Mouse (Mus musculus) lung, postnatal 4 days (tissue): ENCODE results near the gene Shisa9.

Source experiments
- DNase-seq, 2 experiments: peaks; one replicate each; pipeline ENCODE4 v3.0.0; 2021

Shisa9 gene

DNA sequence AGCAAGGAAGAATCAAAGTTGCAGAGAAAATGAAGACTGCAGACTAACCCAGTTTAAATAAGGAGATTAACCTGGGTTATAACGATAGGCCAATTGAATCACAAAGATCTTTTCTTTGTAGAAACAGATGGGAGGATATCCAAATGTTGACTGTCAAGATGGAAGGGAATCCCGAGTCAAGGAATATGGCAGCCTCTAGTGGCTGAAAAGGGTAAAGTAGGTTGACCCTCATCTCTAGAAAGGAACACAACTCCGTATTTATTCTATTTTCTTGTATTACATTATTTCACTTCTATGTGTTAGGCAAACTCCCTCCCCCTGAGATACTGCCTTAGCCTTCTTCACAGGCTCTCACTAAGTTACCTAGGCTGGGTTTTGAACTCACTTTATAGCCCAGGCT is 217.3 kb downstream of the Shisa9 start:
- DNase-seq: peak in 1 of 2 experiments; percentile 6

- no peak for DNase-seq
These were observed 218.2 kb downstream of the Shisa9 start for GRCm38 (mm10) chr16:12202151-12202550.

DNA sequence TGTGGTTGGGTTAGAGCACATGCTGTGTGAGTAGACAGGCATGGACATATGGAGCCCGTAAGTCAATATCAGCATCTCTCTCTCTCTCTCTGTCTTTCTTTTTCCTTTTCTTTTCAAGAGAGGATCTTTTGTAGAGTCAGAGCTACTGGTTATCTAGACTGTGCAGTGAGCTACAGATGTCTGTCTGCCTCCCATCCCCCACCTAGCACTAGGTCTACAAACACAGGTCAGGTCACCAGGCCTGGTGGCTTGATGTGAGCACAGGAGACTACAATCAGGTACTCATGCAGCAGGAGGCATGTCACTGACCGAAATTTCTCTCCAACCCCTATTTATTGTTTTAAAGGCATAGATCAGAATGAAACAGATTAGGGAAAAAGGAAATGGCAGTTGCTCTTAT is 219.1 kb downstream of the Shisa9 start:
- DNase-seq: no peak

DNA sequence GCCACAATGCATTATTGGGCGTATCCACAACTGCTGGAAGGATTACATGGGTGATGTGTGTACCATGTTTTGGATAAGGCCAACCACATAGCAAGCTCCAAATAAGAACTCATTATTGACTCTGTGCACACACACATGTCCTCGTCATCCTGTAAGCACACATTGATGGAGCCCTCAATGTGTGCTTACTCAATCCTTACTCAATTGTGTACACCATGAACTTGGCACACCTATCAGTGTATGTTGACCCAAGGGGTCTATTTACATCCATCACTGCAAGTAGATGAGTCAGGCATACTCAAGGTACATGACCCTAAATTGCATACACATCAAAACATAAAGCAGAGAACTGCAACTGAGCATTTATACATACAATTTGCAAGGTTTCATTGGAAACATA is 220.5 kb downstream of the Shisa9 start:
- DNase-seq: no peak

- DNase-seq: no peak
These were observed 222.6 kb downstream of the Shisa9 start for GRCm38 (mm10) chr16:12206421-12206950.

DNA sequence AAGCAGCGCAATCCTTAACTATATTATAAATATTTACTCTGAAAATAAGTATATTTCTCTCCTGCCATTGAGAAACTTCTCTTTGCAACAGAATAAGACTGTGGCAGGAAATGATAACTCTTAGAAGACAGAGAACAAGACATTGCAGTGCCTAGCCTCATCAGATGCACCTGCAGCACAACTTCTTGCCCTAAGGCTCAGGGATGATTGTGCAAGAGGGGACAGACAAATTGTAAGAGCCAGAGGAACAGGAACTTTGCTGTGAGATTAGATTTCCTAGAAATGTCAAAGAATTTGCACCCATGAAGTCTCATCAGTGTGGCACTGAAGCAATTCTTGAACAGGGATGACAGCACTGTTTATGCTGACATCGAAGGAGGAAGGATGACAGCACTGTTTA is 223.0 kb downstream of the Shisa9 start:
- DNase-seq: no peak

DNA sequence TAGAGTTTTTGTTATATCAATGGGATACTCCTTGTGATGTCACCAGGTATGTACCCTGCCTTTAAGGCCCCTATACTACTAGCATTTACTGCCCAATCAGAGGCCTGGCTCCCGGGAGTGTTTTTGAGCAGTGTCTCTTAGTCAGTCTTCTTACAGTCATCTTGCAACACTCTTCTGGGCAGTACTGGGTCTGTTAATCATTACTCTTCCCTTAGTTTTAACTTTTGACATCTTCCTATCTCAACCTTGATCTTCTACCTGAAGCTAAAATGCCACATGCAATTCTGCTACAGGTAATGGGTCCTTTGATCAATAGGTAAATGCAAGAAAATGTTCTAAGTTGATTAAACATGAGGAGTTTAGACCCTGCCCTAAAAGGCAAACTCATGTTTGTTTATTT is 225.4 kb downstream of the Shisa9 start:
- no peak for DNase-seq

DNA sequence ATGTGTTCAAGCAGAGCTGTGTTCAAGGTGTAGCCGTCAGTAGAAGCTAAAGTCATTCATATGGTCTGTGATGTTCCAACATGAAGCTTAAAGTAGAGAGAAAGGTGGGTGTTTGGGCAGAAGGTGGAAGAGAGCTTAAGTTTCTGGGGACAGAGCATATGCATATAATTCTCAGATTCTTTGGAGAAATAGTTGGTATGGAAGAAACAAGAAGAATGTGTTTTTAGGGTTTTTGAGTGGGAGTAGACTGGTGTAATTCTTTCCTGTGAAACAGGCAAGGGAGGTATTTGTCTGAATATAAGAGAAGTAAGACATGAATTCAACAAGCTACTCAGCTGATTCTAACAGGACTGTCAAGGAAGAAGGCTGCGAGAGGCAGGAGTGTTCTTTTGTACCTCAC is 225.9 kb downstream of the Shisa9 start:
- no peak for DNase-seq

DNA sequence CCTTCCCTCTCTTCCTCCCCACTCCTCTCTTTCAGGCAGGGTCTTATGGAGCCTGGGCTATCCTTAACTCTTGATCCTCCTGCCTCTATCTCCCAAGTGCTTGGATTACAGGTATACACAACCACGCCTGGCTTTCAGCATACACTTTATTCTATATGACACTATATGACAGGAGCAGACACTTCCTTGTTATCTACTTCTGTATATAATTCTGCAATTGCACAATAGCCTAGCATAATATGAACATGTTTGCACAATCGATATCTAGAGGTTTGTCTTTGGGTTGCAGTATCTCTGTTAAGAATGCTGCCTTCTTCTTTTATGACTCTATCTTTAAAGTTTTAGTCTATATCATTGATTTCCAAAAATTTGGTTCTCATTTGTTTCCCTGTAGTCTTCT is 230.1 kb downstream of the Shisa9 start:
- no peak for DNase-seq

GRCm38 (mm10) chr16:12217289-12218150 is 233.6 kb downstream of the Shisa9 start:
- no peak for DNase-seq

GRCm38 (mm10) chr16:12218151-12218532 is 234.2 kb downstream of the Shisa9 start:
- DNase-seq: no peak

GRCm38 (mm10) chr16:12219821-12220220 is 235.9 kb downstream of the Shisa9 start:
- DNase-seq: no peak

- no peak for DNase-seq
These were observed 239.6 kb downstream of the Shisa9 start for GRCm38 (mm10) chr16:12223537-12223936.

DNA sequence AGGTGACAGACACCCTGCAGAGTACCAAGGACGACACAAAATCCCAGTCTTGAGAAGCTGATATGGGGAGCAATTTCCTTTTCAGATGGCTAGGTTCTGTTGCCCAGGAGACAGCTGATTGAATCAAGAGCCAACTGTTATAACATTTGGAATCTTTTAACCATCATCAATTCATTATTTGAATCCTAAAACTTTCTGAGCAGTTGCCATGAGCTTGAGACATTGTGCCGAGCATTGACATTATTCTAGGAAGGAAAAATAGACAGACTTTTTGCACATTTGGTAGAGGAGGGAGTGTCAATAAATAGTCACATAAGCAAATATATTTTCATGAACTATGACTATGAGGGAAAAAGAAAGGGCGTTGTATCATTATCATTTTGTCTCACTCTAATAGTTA is 243.0 kb downstream of the Shisa9 start:
- DNase-seq: no peak

- peak; percentile 45 to 67 for DNase-seq
These were observed 249.4 kb downstream of the Shisa9 start for GRCm38 (mm10) chr16:12233288-12233687.

DNA sequence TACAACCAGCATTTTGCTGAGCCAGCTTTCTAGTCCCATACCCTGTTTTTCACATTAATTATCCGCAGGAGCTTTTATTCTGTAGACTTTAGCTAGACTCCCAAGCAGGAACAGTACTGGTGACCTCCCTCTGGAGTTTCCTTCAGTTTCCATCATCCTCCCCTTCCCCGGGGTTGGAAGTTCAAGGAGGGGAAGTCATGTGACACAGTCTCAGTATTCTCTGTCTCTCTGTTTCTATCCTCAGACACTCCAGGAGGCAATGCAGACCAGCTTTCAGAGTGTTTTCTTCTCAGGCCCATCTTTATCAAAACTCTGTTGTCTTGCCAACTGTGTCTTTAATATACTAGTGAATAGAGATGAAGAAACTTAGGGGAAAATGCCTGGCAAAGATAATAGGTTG is 250.4 kb downstream of the Shisa9 start:
- DNase-seq: peak; percentile 6 to 19

DNA sequence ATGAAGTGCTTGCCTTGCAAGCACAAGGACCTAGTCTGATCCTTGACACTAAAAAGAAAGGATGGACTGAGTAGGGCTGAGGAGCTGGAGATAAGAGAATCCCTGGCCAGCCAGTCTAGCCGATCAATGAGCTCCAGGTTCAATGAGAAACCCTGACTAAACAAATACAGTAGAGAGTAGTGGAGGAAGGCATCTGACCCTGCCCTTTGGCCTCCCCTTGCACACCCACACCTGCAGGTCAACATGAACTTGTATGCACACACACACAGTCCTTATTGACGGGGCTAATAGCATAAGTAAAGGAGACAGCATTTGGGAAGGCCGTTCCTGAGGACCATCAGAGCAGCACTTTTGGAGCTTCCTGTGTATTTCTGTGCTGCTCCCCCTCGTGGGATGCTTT is 254.7 kb downstream of the Shisa9 start:
- no peak for DNase-seq

GRCm38 (mm10) chr16:12259361-12259760 is 275.4 kb downstream of the Shisa9 start:
- no peak for DNase-seq

DNA sequence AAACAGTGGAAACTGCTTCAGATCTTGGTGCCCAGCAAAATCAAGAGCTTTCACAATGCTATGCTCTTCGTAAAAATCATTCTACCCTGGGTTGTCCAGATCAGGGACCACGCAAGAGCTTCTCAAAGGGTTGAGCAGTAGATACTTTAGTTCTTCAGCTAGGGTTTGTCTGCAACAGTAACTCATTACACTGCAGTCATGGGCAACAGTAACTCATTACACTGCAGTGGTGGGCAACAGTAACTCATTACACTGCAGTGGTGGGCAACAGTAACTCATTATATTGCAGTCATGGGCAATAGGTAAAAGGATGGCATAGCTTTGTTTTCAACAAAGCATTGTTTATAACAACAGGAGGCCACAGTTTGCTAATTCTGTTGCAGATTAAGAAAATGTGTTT is 281.9 kb downstream of the Shisa9 start:
- no peak for DNase-seq

DNA sequence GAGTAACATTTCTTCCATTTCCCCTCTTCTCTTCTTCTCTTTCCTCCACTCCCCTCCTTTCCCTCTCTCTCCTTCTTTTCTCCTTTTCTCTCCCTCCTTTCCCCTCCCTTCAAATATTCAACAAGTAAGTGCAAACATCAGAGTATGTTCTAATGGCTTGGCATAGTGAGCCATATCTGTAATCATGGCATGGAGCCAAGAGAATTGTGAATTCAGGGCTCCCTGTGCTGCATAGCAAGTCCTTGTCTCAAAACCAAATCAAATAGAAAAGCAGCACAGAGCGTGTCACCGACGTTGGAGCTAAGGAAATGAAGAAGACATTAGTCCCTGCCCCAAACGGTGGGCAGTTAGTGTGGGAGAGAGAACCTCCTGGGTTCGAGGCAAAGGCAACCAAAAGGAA is 316.6 kb downstream of the Shisa9 start:
- no peak for DNase-seq

GRCm38 (mm10) chr16:12303420-12303819 is 319.5 kb downstream of the Shisa9 start:
- no peak for DNase-seq

DNA sequence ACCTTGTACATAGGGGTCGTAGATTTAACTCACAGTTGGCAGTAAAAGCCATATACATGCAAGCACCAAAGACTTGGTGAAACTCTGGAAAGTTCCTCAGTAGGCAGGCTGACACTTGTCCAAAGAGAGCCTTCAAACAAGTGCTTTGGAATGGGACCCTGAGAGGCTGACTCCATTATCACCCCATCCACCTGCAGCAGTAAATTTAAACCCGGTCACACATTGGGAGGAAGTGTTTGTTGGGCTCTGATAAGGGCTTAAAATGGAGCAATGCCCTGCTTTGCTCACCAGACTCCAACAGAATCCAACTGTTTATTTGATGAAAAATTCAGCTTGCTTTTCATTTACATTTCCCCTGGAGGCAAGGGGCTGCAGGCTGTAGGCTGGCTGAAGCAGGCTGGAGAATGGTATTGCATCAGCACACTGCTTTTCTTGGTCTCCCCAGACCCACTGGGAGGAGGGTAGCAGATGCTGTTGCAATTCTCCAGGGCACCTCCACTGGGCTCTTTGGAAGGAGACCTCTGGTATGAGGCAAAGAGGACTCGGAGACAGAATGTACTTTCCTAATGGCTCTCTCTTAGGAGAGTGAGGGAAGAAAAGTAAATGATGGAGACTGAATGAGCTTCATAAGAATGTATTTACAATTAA is 323.5 kb downstream of the Shisa9 start:
- DNase-seq: no peak

DNA sequence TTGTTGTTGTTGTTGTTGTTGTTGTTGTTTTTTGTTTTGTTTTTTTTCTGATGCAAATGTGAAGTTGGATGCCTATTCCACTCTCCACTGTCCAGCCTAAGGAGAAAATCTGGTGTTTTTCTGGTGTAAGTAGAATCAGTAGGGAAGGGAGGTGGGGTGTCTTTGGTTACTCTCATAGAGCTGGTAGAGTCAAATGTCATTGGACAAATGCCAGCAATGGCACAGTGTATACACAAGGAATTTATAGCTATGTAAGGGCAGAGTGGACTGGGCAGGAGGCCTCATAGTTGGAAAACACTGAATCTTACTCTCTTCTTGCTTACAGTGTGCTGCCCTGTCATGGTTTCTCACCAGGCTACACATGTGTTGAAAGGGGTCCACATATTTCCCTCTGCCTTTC is 325.9 kb downstream of the Shisa9 start:
- no peak for DNase-seq

GRCm38 (mm10) chr16:12315627-12316026 is 331.7 kb downstream of the Shisa9 start:
- no peak for DNase-seq
